Mouse (Mus musculus) embryo, embryonic 9.5 days (tissue): ENCODE data around the gene Gm13275.
"Not testable (repeated sequence)": the region's sequence is repeated elsewhere in the genome, so short reads cannot be mapped to it uniquely, and the experiment has no call there.

Source experiments
- DNase-seq: peaks from one replicate; pipeline ENCODE4 v3.0.0-alpha.2; 2017; ENCODE audit errors: extremely low spot score

Gene Gm13275

GRCm38 (mm10) chr4:88797097-88797496, 2.8 kb downstream of the Gm13275 start, which contains the start of gene Gm13279:
TSS of gene Gm13279 (plus strand) at chr4:88797397.
- DNase-seq: not testable (repeated sequence)

- not testable (repeated sequence) for DNase-seq
These were observed 5.1 kb downstream of the Gm13275 start, which contains the start of gene Gm13285 for GRCm38 (mm10) chr4:88799365-88799764. TSS of gene Gm13285 (plus strand) at chr4:88799665.

- not testable (repeated sequence) for DNase-seq
These were observed 8.7 kb downstream of the Gm13275 start, which contains the start of gene Gm13287 for GRCm38 (mm10) chr4:88802954-88803353. TSS of gene Gm13287 (plus strand) at chr4:88803254.

DNA sequence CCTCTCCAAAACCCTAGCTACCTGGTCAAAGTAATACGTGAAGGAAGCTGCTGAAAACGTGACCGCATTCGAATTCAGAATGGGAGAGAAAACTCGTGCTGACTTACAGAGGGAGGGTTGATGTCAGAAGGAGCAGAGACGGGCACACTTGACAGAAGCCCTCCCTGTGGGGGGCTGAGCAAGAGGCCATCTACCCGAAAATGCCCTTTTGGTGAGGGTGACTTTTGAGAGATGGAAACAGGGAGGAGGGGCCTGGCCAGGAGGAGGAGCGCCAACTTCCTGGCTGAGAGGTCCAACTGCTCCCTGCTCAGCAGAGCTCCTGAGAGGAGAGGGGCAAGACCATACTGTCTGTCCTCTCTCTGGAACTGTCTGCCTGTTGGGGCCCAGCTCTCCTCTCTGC, 10.9 kb downstream of the Gm13275 start, which contains the start of gene Gm13288:
Gm13288 (plus strand) TSS at position 301 of the 400 bp plus-strand sequence.
- DNase-seq: not testable (repeated sequence)

GRCm38 (mm10) chr4:88805761-88806160, 11.5 kb downstream of the Gm13275 start:
- DNase-seq: not testable (repeated sequence)

GRCm38 (mm10) chr4:88815928-88816327, 21.6 kb downstream of the Gm13275 start, which contains the start of gene Ifna7:
TSS of gene Ifna7 (plus strand) at chr4:88816228.
- no peak for DNase-seq

DNA sequence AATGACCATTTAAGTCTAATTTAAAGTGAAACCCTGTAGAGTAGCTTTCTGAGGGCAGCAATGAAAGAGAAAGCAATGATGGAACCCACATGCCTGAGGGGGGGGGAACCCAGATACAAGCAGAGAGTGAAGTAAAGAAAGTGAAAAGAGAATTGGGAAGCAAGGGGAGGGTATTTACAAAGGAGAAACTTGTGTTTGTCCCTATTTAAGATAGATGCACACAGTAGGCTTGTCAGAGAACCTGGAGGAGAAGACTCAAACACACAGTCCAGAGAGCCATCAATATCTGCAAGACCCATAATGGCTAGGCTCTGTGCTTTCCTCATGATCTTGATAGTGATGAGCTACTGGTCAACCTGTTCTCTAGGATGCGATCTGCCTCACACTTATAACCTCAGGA, 25.4 kb downstream of the Gm13275 start, which contains the start of gene Ifna11:
Ifna11 (plus strand) TSS at position 301 of the 400 bp plus-strand sequence.
- DNase-seq: no peak

- no peak for DNase-seq
These were observed 28.7 kb downstream of the Gm13275 start for GRCm38 (mm10) chr4:88822995-88823394.

DNA sequence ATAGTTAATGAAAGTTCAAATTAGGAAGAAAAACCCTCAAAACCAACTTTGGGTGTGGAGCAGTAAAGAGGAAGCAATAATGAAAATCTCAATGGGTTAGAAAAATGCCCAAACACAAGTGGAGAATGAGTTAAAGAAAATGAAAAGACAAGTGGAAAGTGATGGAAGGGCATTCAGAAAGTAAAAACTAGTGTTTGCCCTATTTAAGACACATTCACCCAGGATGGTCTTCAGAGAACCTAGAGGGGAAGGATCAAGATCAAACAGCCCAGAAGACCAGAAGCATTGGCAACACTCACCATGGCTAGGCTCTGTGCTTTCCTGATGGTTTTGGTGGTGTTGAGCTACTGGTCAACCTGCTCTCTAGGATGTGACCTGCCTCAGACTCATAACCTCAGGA, 32.8 kb downstream of the Gm13275 start, which contains the start of gene Ifna6:
Ifna6 (plus strand) TSS at position 301 of the 400 bp plus-strand sequence.
- DNase-seq: not testable (repeated sequence)

DNA sequence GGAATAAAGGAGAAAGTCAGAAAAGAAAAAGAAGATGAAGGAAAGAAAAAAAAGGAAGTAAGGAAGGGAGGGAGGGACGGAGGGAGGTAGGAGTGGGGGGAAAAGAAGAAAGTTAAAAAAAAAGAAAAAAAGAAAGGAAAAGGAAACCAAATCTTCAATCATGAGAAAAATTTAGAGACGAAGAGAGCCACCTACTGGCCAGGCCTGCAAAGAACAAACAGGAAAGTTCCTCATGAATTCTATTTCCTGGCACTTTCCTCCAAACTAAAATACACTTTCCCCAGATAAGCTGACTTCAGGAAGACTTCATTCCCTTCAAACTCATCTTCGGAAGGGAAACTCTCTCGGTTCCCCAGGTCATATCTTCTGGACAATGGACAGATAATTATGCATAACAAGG, 36.2 kb downstream of the Gm13275 start:
- no peak for DNase-seq

DNA sequence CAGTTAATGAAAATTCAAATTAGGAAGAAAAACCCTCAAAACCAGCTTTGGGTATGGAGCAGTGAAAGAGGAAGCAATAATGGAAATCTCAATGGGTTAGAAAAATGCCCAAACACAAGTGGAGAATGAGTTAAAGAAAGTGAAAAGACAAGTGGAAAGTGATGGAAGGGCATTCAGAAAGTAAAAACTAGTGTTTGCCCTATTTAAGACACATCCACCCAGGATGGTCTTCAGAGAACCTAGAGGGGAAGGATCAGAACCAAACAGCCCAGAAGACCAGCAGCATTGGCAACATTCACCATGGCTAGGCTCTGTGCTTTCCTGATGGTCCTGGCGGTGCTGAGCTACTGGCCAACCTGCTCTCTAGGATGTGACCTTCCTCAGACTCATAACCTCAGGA, 40.9 kb downstream of the Gm13275 start, which contains the start of gene Ifna5:
Ifna5 (plus strand) TSS at position 301 of the 400 bp plus-strand sequence.
- DNase-seq: not testable (repeated sequence)

DNA sequence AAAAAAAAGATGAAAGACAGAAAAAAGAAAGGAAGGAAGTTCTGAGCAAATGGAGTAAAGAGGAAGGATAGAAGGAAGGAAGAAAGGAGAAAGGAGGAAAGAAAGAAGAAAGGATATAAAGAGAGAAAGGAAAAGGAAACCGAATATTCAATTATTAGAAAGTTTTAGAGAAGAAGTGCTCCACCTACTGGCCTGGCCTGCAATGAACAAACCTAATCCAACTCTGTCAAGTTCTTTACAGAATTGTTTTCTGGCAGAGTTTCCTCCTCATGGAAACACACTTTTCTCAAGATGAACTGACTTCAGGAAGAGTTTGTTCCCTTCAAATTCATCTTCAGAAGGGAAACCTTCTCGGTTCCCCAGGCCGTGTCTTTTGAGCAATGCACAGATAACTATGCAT, 44.5 kb downstream of the Gm13275 start:
- DNase-seq: no peak

- DNase-seq: no peak
These were observed 45.8 kb downstream of the Gm13275 start for GRCm38 (mm10) chr4:88840058-88840457.

- DNase-seq: no peak
These were observed 47.2 kb downstream of the Gm13275 start, which contains the start of gene Ifna4 for GRCm38 (mm10) chr4:88841438-88841911. TSS of gene Ifna4 (plus strand) at chr4:88841861.
